Mouse (Mus musculus): ENCODE results near the gene Kcna3.

The Kcna3 gene

DNA sequence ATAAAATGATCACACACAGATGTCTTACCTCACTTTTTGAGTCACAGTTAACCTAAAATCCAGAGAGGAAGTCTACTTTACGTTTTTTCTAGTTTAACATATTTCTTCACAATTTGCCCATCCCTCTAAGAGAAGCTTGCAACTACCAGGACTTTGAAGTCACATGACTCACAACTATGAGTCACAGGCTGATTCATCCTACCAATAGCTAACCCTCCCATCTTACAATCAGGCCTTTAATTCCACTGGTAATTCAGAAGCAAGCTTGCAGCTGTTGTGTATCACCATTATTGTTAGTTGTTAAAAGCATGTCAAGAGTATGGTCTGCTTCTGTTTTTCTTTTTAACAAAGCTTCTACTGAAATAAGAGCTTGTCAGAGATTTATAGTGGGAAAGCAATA, 26.8 kb downstream of the Kcna3 start:
- DNase-seq (ENCODE audit: low spot score in 2 of 2) = peak in 1 of 2 experiments; percentile 55

DNA sequence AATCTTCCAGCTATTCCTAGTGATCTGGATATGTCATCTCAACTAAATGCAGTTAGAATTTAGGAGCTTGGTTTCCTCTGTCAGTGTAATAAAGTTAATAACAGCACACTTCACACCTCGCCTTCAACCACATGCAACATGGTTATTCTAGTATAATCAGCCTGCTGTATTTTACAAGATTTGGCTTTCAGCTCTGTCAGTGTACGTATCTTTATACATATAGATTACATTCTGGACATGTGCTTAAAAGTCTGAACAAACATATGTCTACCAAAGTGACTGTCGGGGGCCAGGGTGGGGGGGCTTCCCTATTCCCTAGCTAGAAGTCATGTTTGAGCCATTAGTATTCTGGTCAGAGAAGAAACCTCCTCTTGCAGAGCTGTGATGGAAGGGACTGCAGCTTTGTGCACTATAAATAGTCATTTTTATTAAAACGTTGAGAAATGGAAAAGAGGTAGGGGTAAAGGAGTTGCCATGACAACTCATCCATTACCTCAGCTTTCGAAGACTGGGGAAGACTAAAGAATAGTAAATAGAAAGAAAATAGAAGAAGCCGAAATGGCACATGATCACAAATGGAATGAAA, 29.6 kb downstream of the Kcna3 start:
- DNase-seq (ENCODE audit: low spot score in 2 of 2) = no peak

DNA sequence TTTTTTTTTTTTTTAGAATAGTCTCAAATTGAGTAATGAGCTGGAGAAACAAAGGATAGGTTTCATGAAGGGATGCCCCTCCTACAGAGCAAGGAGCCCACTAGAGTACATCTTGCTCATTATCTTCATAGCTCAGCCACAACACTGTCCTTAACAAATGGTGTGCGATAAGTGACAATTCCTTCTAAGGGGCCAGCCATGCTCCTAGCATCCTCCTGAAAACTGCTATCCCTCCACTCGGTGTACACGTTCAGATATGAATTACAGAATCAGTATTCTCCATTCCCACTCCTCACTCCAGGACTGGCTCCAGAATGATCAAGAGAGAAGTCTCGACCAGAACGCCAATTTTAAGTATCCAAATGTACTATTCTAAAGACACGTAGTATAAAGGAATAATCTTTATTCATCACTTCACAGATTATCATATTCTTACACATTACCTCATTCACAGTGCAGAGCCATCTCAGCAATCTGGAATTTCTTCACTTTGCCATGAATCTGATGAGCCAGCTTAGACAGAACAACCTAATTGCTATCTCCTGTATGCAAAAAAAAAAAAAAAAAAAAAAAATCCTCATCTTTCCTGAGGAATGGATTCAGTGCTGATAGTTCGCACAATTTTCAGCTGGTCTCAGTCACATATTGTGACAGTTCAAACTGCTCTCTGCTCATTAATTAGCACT, 30.3 kb downstream of the Kcna3 start:
- DNase-seq (ENCODE audit: low spot score in 2 of 2) = no peak

DNA sequence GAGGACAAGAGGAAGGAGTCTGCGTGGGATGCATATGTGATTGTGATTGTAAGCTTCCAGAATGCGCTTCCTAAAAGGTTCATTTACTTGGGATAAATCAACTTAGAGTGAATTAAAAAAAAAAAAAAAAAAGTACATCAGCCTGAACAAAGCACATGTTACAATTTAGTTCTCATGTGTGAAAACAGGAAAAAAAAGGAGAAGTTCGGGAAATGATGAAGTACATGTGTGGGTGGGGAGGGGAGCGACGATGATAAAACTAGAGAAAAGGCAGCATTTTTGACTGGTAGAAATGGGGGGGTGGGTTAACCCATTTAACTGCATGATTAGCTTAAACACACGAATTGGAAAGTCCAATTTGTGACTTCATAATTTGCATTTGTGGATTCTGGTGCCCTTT, 31.3 kb downstream of the Kcna3 start:
- DNase-seq (ENCODE audit: low spot score in 2 of 2) = no peak

DNA sequence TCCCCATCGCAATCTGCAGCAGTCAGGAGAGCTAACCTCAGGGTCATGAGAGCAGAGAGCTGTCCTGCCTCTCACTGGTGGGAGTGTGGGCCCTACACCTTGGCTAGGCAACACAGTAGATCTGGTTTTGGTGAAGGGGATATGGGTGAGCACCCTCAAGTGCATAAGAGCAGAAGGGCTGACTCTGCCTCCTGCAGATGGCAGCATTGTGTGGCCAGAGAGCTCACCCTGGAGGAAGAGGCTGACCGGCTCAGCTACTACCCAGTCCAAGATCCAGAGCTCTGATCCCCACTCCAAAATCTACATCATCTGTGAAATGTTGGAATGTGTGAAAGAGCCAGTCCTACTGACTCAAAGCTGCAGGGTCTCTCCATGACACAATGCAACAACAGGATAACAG, 37.9 kb downstream of the Kcna3 start:
- DNase-seq (ENCODE audit: low spot score in 2 of 2) = no peak

DNA sequence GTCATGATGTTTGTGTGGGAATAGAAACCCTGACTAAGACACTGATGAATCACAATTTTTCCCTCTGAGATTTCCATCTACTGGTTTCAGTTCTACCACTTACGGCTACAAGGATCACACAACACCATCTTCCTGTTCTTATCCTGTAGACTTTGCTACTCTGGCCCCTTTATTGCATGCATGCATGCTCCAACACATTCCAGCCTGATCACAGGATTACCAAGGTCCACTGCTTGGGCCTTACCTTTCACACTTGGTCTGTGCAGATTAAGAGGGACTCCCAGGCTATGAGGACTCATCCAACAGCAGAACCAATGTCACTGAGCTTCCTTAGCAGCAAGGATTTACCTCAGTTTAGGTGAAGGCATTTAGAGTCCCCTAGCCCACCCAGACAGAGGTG, 39.7 kb downstream of the Kcna3 start:
- no peak for DNase-seq (ENCODE audit: low spot score in 2 of 2)

DNA sequence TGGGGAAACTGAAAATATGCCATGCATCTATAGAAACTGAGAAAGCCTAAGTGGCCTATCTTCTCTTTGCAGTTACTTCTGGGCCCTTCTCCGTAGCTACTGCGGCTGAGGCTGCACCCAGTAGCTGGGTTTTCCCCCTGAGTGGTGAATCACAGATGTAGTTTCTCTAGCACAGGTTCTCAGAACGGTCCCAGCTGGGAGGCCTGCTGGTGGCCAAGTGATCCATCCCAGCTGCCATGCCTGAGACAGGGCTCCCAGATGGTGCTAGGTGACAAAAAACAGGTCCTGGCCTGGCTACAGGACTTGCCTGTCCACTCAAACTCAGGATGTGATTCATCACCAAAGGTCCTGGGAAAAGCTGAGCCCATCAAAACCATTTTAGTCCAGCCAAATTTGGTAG, 40.7 kb downstream of the Kcna3 start:
- DNase-seq (ENCODE audit: low spot score in 2 of 2) = no peak

DNA sequence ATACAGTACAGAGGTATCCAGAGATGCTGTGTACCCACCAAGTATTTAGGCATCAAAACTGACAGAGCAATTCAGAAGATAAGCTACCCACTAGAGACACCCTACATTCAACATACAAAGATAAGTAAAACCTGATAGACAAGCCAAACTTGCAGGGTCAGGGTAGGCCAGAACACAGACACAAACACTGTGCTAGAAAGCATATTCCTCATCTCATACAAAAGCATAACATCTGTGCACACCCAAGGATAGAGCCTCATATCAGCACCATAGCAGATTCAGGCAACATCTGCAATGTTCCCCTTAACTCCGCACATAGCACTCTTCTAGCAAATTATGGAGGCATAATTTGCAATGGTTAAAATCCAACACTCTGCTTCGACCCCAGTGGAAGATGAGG, 41.1 kb downstream of the Kcna3 start:
- DNase-seq (ENCODE audit: low spot score in 2 of 2) = no peak

DNA sequence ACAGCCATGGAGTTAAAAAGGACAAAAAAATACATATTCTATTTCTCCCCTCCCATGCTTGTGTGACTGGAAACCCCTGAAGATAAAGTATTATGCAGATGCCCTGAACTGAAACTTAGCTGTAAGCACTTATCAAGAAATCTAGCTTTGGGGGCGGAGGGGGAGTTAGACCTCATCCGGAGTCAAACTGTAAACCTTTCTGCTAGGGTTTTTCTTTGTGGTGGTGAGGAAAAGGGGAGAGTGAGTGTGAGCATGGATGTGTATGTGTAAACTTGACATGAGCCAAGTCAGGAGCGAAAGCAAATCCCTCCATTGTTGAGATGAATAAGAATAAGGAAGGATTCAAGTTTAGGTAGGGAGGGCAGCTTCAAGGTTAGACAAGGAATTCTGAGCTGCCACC, 44.8 kb downstream of the Kcna3 start:
- no peak for DNase-seq (ENCODE audit: low spot score in 2 of 2)

DNA sequence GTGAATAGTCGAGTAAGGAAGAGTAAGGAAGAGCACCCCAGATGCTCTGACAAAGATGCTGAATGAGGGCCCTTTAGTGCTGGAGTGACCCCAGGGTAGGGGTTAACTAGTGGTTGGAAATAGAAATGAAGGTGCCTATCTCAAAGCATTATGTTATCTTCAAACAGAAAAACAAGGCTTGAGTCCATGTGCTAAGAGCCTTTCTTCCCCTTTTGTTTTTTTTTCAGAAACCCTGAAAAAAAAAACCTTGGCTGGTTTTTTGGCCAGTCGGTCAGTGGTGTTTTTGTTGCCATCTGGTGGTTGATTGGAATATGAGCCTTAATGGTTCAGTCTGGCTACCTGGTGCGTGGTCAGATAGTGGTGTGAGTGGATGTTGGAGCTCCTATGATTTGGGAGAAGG, 45.3 kb downstream of the Kcna3 start:
- DNase-seq (ENCODE audit: low spot score in 2 of 2) = no peak

DNA sequence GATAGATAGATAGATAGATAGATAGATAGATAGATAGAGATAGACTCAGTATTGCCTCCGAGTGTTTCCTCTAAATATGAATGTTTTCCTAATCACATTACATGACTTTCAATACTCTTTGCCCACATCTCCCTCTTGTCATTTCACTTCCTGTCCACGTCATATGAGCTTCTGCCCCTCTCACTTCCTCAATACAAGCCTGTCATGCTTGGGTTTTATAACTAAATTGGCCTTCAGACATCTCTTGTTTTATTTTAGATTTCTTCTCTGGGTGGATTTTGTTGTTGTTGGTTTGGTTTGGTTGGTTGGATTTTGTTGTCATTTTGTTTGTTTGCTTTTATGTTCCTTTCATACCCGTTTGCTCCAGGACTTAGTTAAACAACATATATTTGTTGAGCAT, 48.6 kb downstream of the Kcna3 start:
- DNase-seq (ENCODE audit: low spot score in 2 of 2) = no peak

DNA sequence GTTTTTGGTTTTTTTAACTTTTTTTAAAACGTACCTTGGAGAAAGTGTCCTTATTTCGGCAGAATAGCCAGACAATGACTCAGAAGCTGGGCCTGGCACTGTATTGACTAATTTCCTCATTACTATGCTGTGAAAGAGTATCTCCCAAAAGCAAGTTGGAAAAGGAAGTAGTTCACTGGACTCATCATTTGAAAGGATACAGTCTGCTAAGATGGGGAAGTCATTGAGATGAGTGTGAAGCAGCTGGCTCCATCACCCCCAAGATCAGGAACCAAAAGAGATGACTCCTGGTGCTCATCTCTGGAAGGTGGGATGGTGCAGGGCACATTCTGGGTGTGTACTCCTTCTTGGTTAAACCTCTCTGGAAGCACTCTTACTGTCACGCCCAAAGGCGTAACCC, 51.4 kb downstream of the Kcna3 start:
- no peak for DNase-seq (ENCODE audit: low spot score in 2 of 2)

All from left cerebral cortex, adult 9 months (tissue).